Mouse (Mus musculus) heart, embryonic 10.5 days (tissue): ENCODE data around the gene Gm10722. TPM values are rescaled to one million over a fixed set of nuclear protein-coding genes. Genes with fewer than 3 reads are reported as not detected.
"Not testable (repeated sequence)": the region's sequence is repeated elsewhere in the genome, so short reads cannot be mapped to it uniquely, and the experiment has no call there.

Experiments used
- DNase-seq: peaks from one replicate; pipeline ENCODE4 v3.0.0-alpha.2; 2017; ENCODE audit warnings: low spot score
- H3K27ac ChIP-seq: fragments of 300-500 bp; sonication (generic); 2 replicates; pipeline ENCODE4 v1.5.1; 2016; ENCODE audit warnings: mild to moderate bottlenecking
- H3K27me3 ChIP-seq: fragments of 300-500 bp; sonication (generic); 2 replicates; pipeline ENCODE4 v1.6.1; 2016; ENCODE audit warnings: mild to moderate bottlenecking; ENCODE audit not compliant: poor library complexity, insufficient read depth, severe bottlenecking
- H3K36me3 ChIP-seq: fragments of 300-500 bp; sonication (generic); 2 replicates; pipeline ENCODE4 v1.6.1; 2016; ENCODE audit warnings: mild to moderate bottlenecking, moderate library complexity
- H3K4me1 ChIP-seq: fragments of 300-500 bp; sonication (generic); 2 replicates; pipeline ENCODE4 v1.6.1; 2016; ENCODE audit warnings: mild to moderate bottlenecking
- H3K4me3 ChIP-seq: fragments of 300-500 bp; sonication (generic); 2 replicates; pipeline ENCODE4 v1.5.1; 2016; ENCODE audit warnings: mild to moderate bottlenecking, moderate library complexity
- H3K9me3 ChIP-seq: fragments of 300-500 bp; sonication (generic); 2 replicates; pipeline ENCODE4 v1.6.1; 2016; ENCODE audit warnings: mild to moderate bottlenecking, moderate library complexity
- WGBS: fragments of 180-500 bp; shearing (Covaris S2); methylation state at CpG from one replicate; pipeline ENCODE4 v1.1.7; 2016; 5-methylcytosine and 5-hydroxymethylcytosine counted together
- polyA plus RNA-seq: library from polyadenylated mRNA; unstranded; fragments of >200 nt; fragmentation: Nextera tagmentation; extraction: Ambion mirVana; gene quantifications from 2 replicates; pipeline ENCODE4 v1.2.1, GENCODE M21; 2016

The Gm10722 gene
- polyA plus RNA-seq, 1 experiment from 2014 or later, result not detected

- not testable (repeated sequence) for H3K9me3 ChIP-seq, H3K4me3 ChIP-seq, DNase-seq, H3K27me3 ChIP-seq, H3K36me3 ChIP-seq, H3K27ac ChIP-seq, H3K4me1 ChIP-seq
- WGBS, result 57% methylated on average over 9 of the region's 9 CpGs
Observed at GRCm38 (mm10) chr9:3018944-3019343, 18.2 kb downstream of the Gm10722 start.

- not testable (repeated sequence) for H3K9me3 ChIP-seq, H3K27me3 ChIP-seq, H3K4me1 ChIP-seq, H3K27ac ChIP-seq, DNase-seq, H3K36me3 ChIP-seq, H3K4me3 ChIP-seq
- WGBS, result 73% methylated on average over 17 of the region's 19 CpGs
Observed at GRCm38 (mm10) chr9:3019835-3020727, 19.4 kb downstream of the Gm10722 start.

- H3K36me3 ChIP-seq, H3K9me3 ChIP-seq, H3K4me3 ChIP-seq, H3K4me1 ChIP-seq, H3K27ac ChIP-seq, H3K27me3 ChIP-seq: not testable (repeated sequence)
- 70% methylated on average over 11 of the region's 13 CpGs for WGBS
- peak; percentile 76 for DNase-seq
Observed at GRCm38 (mm10) chr9:3022316-3023008, 21.7 kb downstream of the Gm10722 start.

- not testable (repeated sequence) for H3K27me3 ChIP-seq, H3K4me1 ChIP-seq, H3K36me3 ChIP-seq, H3K27ac ChIP-seq, DNase-seq, H3K4me3 ChIP-seq, H3K9me3 ChIP-seq
- 69% methylated on average over 12 of the region's 13 CpGs for WGBS
Observed at GRCm38 (mm10) chr9:3023312-3023984, 22.7 kb downstream of the Gm10722 start, which contains the start of gene Gm10718. Gene Gm10718, plus strand, starts transcription at chr9:3023547.

- not testable (repeated sequence) for H3K27me3 ChIP-seq, H3K27ac ChIP-seq, H3K9me3 ChIP-seq, DNase-seq, H3K4me1 ChIP-seq, H3K36me3 ChIP-seq, H3K4me3 ChIP-seq
- WGBS, result 70% methylated on average over 16 of the region's 16 CpGs
Observed at GRCm38 (mm10) chr9:3023985-3024648, 23.4 kb downstream of the Gm10722 start.

- DNase-seq, H3K27ac ChIP-seq, H3K4me1 ChIP-seq, H3K9me3 ChIP-seq, H3K36me3 ChIP-seq, H3K4me3 ChIP-seq, H3K27me3 ChIP-seq: not testable (repeated sequence)
- WGBS, result 68% methylated on average over 12 of the region's 12 CpGs
Observed at GRCm38 (mm10) chr9:3024912-3025467, 24.3 kb downstream of the Gm10722 start, which contains the start of gene Gm10717. Gene Gm10717, plus strand, starts transcription at chr9:3025417.

- H3K4me3 ChIP-seq, H3K27me3 ChIP-seq, DNase-seq, H3K36me3 ChIP-seq, H3K9me3 ChIP-seq, H3K4me1 ChIP-seq, H3K27ac ChIP-seq: not testable (repeated sequence)
- 68% methylated on average over 5 of the region's 6 CpGs for WGBS
Observed at GRCm38 (mm10) chr9:3025653-3026052, 24.9 kb downstream of the Gm10722 start.

- H3K36me3 ChIP-seq, H3K4me3 ChIP-seq, H3K27ac ChIP-seq, H3K4me1 ChIP-seq, DNase-seq, H3K9me3 ChIP-seq, H3K27me3 ChIP-seq: not testable (repeated sequence)
- 73% methylated on average over 5 of the region's 5 CpGs for WGBS
Observed at GRCm38 (mm10) chr9:3026136-3026535, 25.4 kb downstream of the Gm10722 start.

- not testable (repeated sequence) for H3K9me3 ChIP-seq, H3K27me3 ChIP-seq, H3K4me1 ChIP-seq, H3K4me3 ChIP-seq, H3K36me3 ChIP-seq, DNase-seq, H3K27ac ChIP-seq
- WGBS, result 63% methylated on average over 9 of the region's 9 CpGs
Observed at GRCm38 (mm10) chr9:3026741-3027140, 26.0 kb downstream of the Gm10722 start.

GRCm38 (mm10) chr9:3027200-3027599, 26.5 kb downstream of the Gm10722 start:
- H3K4me1 ChIP-seq, H3K27ac ChIP-seq, H3K27me3 ChIP-seq, H3K9me3 ChIP-seq, H3K4me3 ChIP-seq, H3K36me3 ChIP-seq: not testable (repeated sequence)
- 64% methylated on average over 9 of the region's 9 CpGs for WGBS
- peak; percentile 89 for DNase-seq

- not testable (repeated sequence) for H3K27me3 ChIP-seq, H3K9me3 ChIP-seq, H3K4me1 ChIP-seq, DNase-seq, H3K4me3 ChIP-seq, H3K36me3 ChIP-seq, H3K27ac ChIP-seq
- whole genome bisulfite sequencing, result 58% methylated on average over 13 of the region's 16 CpGs
Observed at GRCm38 (mm10) chr9:3029276-3030000, 28.7 kb downstream of the Gm10722 start.

- not testable (repeated sequence) for H3K27ac ChIP-seq, H3K27me3 ChIP-seq, H3K9me3 ChIP-seq, H3K4me1 ChIP-seq, H3K4me3 ChIP-seq, H3K36me3 ChIP-seq
- 58% methylated on average over 2 of the region's 10 CpGs for WGBS
- peak; percentile 97 for DNase-seq
Observed at GRCm38 (mm10) chr9:3030677-3031318, 30.1 kb downstream of the Gm10722 start.
